Mouse (Mus musculus) liver, embryonic 11.5 days (tissue): ENCODE data around the gene Enox1. TPM values are rescaled to one million over a fixed set of nuclear protein-coding genes. Genes with fewer than 3 reads are reported as not detected.

ENCODE experiments used
- ATAC-seq: fragments of 200-750 bp; cut with Nextera tagmentation; replicated peaks from 2 replicates; pipeline ENCODE4 v1.8.0; 2017; ENCODE audit warnings: moderate number of reproducible peaks, mild to moderate bottlenecking, moderate TSS enrichment, moderate library complexity; ENCODE audit not compliant: low FRiP score
- DNase-seq: peaks from one replicate; pipeline ENCODE4 v3.0.0-alpha.2; 2017; ENCODE audit warnings: low spot score
- H3K27ac ChIP-seq: fragments of 300-500 bp; sonication (generic); 2 replicates; pipeline ENCODE4 v1.5.1; 2014; ENCODE audit warnings: mild to moderate bottlenecking, low read depth, low read length, control low read depth
- H3K27me3 ChIP-seq: fragments of 300-500 bp; sonication (generic); replicated peaks from 2 replicates; pipeline ENCODE4 v1.6.1; 2014; ENCODE audit warnings: low read length, mixed read lengths; ENCODE audit not compliant: control insufficient read depth, insufficient read depth
- H3K36me3 ChIP-seq: fragments of 300-500 bp; sonication (generic); 2 replicates; pipeline ENCODE4 v1.6.1; 2014; ENCODE audit warnings: mild to moderate bottlenecking, low read length, moderate library complexity, mixed read lengths; ENCODE audit not compliant: control insufficient read depth, insufficient read depth
- H3K4me1 ChIP-seq: fragments of 300-500 bp; sonication (generic); replicated peaks from 2 replicates; pipeline ENCODE4 v1.6.1; 2014; ENCODE audit warnings: low read length, mixed read lengths; ENCODE audit not compliant: control insufficient read depth, insufficient read depth
- H3K4me2 ChIP-seq: fragments of 300-500 bp; sonication (generic); 2 replicates; pipeline ENCODE4 v1.6.1; 2014; ENCODE audit warnings: mild to moderate bottlenecking, control low read depth, moderate library complexity
- H3K4me3 ChIP-seq: fragments of 300-500 bp; sonication (generic); 2 replicates; pipeline ENCODE4 v1.5.1; 2014; ENCODE audit warnings: low read depth, low read length, control low read depth
- H3K9ac ChIP-seq: fragments of 300-500 bp; sonication (generic); 2 replicates; pipeline ENCODE4 v1.6.1; 2014; ENCODE audit warnings: low read depth, low read length, control low read depth
- H3K9me3 ChIP-seq: fragments of 300-500 bp; sonication (generic); 2 replicates; pipeline ENCODE4 v1.6.1; 2016; ENCODE audit warnings: low read length, inconsistent platforms, mixed read lengths; ENCODE audit not compliant: control insufficient read depth
- WGBS: fragments of 180-500 bp; shearing (Covaris S2); extraction: QIAGEN DNeasy Blood & Tissue Kit; methylation state at CpG from one replicate; pipeline ENCODE4 v1.1.7; 2014; 5-methylcytosine and 5-hydroxymethylcytosine counted together
- polyA plus RNA-seq: library from polyadenylated mRNA; unstranded; fragments of >200 nt; fragmentation: Nextera tagmentation; extraction: Ambion mirVana; gene quantifications from 2 replicates; pipeline ENCODE4 v1.2.1, GENCODE M21; 2014

Gene Enox1
- polyA plus RNA-seq, 1 experiment from 2014 or later, result 0.92 TPM

- Histone ChIP-seq H3K4me1 (no peaks in the 10 kb centered on the region), H3K4me3 (no peak overlapping the region), H3K4me2 (no peak overlapping the region), H3K36me3 (no peaks in the 10 kb centered on the region), H3K9ac (no peak overlapping the region), H3K27ac (no peak overlapping the region), H3K27me3 (no peaks in the 10 kb centered on the region), H3K9me3 (no peaks in the 10 kb centered on the region)
- ATAC-seq, result no peak
- WGBS, result 82% methylated on average over 4 of the region's 4 CpGs
- DNase-seq, result no peak
These were observed 316.9 kb downstream of the Enox1 start for GRCm38 (mm10) chr14:77473501-77473900.

GRCm38 (mm10) chr14:77474026-77474425, 317.5 kb downstream of the Enox1 start:
- Histone ChIP-seq H3K4me2 (no peak overlapping the region), H3K9me3 (no peaks in the 10 kb centered on the region), H3K27ac (no peak overlapping the region), H3K4me3 (no peak overlapping the region), H3K36me3 (no peaks in the 10 kb centered on the region), H3K27me3 (no peaks in the 10 kb centered on the region), H3K4me1 (no peaks in the 10 kb centered on the region), H3K9ac (no peak overlapping the region)
- DNase-seq (no peak), ATAC-seq (no peak)
- WGBS, result 47% methylated on average over 5 of the region's 5 CpGs

- Histone ChIP-seq H3K27ac (no peak overlapping the region), H3K27me3 (no peaks in the 10 kb centered on the region), H3K4me2 (no peak overlapping the region), H3K4me3 (no peak overlapping the region), H3K4me1 (no peaks in the 10 kb centered on the region), H3K9ac (no peak overlapping the region), H3K9me3 (no peaks in the 10 kb centered on the region), H3K36me3 (no peaks in the 10 kb centered on the region)
- 61% methylated on average over 11 of the region's 11 CpGs for WGBS
- no peak for ATAC-seq
- DNase-seq, result no peak
These were observed 318.7 kb downstream of the Enox1 start for GRCm38 (mm10) chr14:77475134-77475820.

GRCm38 (mm10) chr14:77477704-77478103, 321.1 kb downstream of the Enox1 start:
- Histone ChIP-seq H3K4me3 (no peak overlapping the region), H3K9me3 (no peaks in the 10 kb centered on the region), H3K9ac (no peak overlapping the region), H3K36me3 (no peaks in the 10 kb centered on the region), H3K27ac (no peak overlapping the region), H3K27me3 (no peaks in the 10 kb centered on the region), H3K4me2 (no peak overlapping the region), H3K4me1 (no peaks in the 10 kb centered on the region)
- WGBS, result 85% methylated on average over 4 of the region's 4 CpGs
- DNase-seq, result no peak
- ATAC-seq, result no peak

- Histone ChIP-seq H3K4me2 (no peak overlapping the region), H3K9ac (no peak overlapping the region), H3K36me3 (no peaks in the 10 kb centered on the region), H3K27me3 (no peaks in the 10 kb centered on the region), H3K27ac (no peak overlapping the region), H3K4me1 (no peaks in the 10 kb centered on the region), H3K9me3 (no peaks in the 10 kb centered on the region), H3K4me3 (no peak overlapping the region)
- DNase-seq, result no peak
- WGBS, result 83% methylated on average over 7 of the region's 7 CpGs
- ATAC-seq, result no peak
These were observed 321.6 kb downstream of the Enox1 start for GRCm38 (mm10) chr14:77478210-77478609.

- no peak overlapping the region for H3K9ac ChIP-seq
- no peak overlapping the region for H3K4me2 ChIP-seq
- H3K27me3 ChIP-seq, result no peaks in the 10 kb centered on the region
- no peaks in the 10 kb centered on the region for H3K9me3 ChIP-seq
- no peaks in the 10 kb centered on the region for H3K36me3 ChIP-seq
- no peak overlapping the region for H3K4me3 ChIP-seq
- H3K4me1 ChIP-seq, result no peaks in the 10 kb centered on the region
- H3K27ac ChIP-seq, result no peak overlapping the region
- ATAC-seq (no peak), DNase-seq (no peak)
- 92% methylated on average over 8 of the region's 8 CpGs for WGBS
These were observed 322.1 kb downstream of the Enox1 start for GRCm38 (mm10) chr14:77478692-77479091.

GRCm38 (mm10) chr14:77483076-77483475, 326.5 kb downstream of the Enox1 start:
- Histone ChIP-seq H3K9me3 (no peaks in the 10 kb centered on the region), H3K36me3 (no peaks in the 10 kb centered on the region), H3K4me1 (no peaks in the 10 kb centered on the region), H3K27ac (no peak overlapping the region), H3K4me2 (peak overlapping the region; percentile 16; the same call in 1 of the 2 replicates), H3K9ac (no peak overlapping the region), H3K27me3 (no peaks in the 10 kb centered on the region), H3K4me3 (no peak overlapping the region)
- DNase-seq (no peak), ATAC-seq (peak; percentile 76)
- WGBS, result 22% methylated on average over 15 of the region's 15 CpGs

GRCm38 (mm10) chr14:77484951-77485447, 328.4 kb downstream of the Enox1 start:
- WGBS, result 88% methylated on average over 8 of the region's 8 CpGs
- Histone ChIP-seq H3K36me3 (no peaks in the 10 kb centered on the region), H3K4me1 (no peaks in the 10 kb centered on the region), H3K9ac (no peak overlapping the region), H3K4me2 (no peak overlapping the region), H3K9me3 (no peaks in the 10 kb centered on the region), H3K4me3 (no peak overlapping the region), H3K27ac (no peak overlapping the region), H3K27me3 (no peaks in the 10 kb centered on the region)
- DNase-seq (no peak), ATAC-seq (no peak)

- DNase-seq, result no peak
- no peak overlapping the region for H3K9ac ChIP-seq
- 90% methylated on average over 6 of the region's 6 CpGs for WGBS
- no peak overlapping the region for H3K27ac ChIP-seq
- no peaks in the 10 kb centered on the region for H3K36me3 ChIP-seq
- ATAC-seq, result no peak
- H3K4me1 ChIP-seq, result no peaks in the 10 kb centered on the region
- no peak overlapping the region for H3K4me3 ChIP-seq
- no peak overlapping the region for H3K4me2 ChIP-seq
- H3K9me3 ChIP-seq, result no peaks in the 10 kb centered on the region
- H3K27me3 ChIP-seq, result no peaks in the 10 kb centered on the region
These were observed 334.1 kb downstream of the Enox1 start for GRCm38 (mm10) chr14:77490699-77491098.
